Mouse (Mus musculus) megakaryocyte, embryonic 14.5 days (primary cell): ENCODE data around the gene Zfp318.

Experiments used
- FLI1 ChIP-seq: IDR thresholded peaks from 2 replicates; pipeline ENCODE4 v1.6.1; 2012; ENCODE audit warnings: low read length, inconsistent platforms, mixed read lengths
- GATA1 ChIP-seq: IDR thresholded peaks from 3 replicates; pipeline ENCODE4 v1.6.1; 2012; ENCODE audit warnings: mixed read lengths, low read length, inconsistent platforms, borderline replicate concordance

DNA sequence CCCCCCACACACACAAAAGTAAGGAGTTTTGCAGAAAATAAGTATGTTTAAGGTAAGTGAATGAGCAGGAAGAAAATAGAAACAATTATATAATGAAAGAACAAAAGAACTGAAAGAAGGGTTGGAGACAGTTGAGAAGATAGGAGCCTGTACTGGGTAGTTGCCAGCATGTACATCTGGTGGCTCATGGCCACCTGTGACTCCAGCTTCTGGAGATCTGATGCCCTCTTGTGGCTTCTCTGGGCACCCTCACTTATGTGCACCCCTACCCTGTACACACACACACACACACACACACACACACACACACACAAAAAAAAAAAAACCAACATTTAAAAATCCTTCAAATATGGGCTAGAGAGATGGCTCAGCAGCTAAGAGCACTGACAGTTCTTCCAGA, 36.2 kb downstream of the Zfp318 start:
- no peak for TF ChIP-seq GATA1
- no peak for TF ChIP-seq FLI1
